ENCODE assay signal across 8 mouse cellular contexts in genomic region chr9:98690839-98691516, GRCm38 (mm10).
DNase-seq lines count a peak whose midpoint lies in the region; ATAC-seq and TF ChIP-seq lines count a peak whose summit lies in the region.

No protein-coding gene starts in this region.

- H3K9ac ChIP-seq in lung, postnatal 0 days (replicated peaks; ENCODE audit: low read depth) = no peak overlapping the region

- DNase-seq in lung, postnatal 0 days (ENCODE audit: low spot score) = peak; percentile 48
- DNase-seq in lung, adult 18-20 months = no peak
- DNase-seq in heart, adult 9 months (ENCODE audit: low spot score in 2 of 2) = peak; percentile 77 to 81
- DNase-seq in kidney, postnatal 36 days = peak; percentile 65 to 77
- peak; percentile 71 for DNase-seq in mesoderm, embryonic 11.5 days (ENCODE audit: low read depth, low spot score)
- DNase-seq in cerebellum, adult 11 months = no peak
- no peak for DNase-seq in thymus, postnatal 10 days (ENCODE audit: low spot score in 2 of 2)

- no peak for TF ChIP-seq EP300 in lung, postnatal 0 days (IDR thresholded peaks at IDR 0.05)

- no peak for TF ChIP-seq CTCF in lung, postnatal 0 days (IDR thresholded peaks at IDR 0.05)

- no peaks in the 10 kb centered on the region for H3K27me3 ChIP-seq in lung, postnatal 0 days (replicated peaks; ENCODE audit: insufficient read depth, low read length)

- no peak overlapping the region for H3K4me3 ChIP-seq in lung, postnatal 0 days (ENCODE audit: low read depth, low read length)
- peak overlapping the region; percentile 22 for H3K4me3 ChIP-seq in brown adipose tissue, adult 24 weeks (ENCODE audit: insufficient read depth, low read depth, low read length)

- no peak; the same call in 1 of the 2 replicates for ATAC-seq in lung, postnatal 0 days

- H3K9me3 ChIP-seq in lung, postnatal 0 days (ENCODE audit: low read length) = no peaks in the 10 kb centered on the region

- no peaks in the 10 kb centered on the region for H3K36me3 ChIP-seq in lung, postnatal 0 days (ENCODE audit: insufficient read depth, low read length)

- no peaks in the 10 kb centered on the region for H3K4me1 ChIP-seq in lung, postnatal 0 days (ENCODE audit: insufficient read depth, low read depth, low read length)
- no peaks in the 10 kb centered on the region; the same call in 1 of the 2 replicates for H3K4me1 ChIP-seq in brown adipose tissue, adult 24 weeks (ENCODE audit: control insufficient read depth, insufficient read depth, insufficient read length, low read length)

- WGBS in lung, postnatal 0 days = 78% methylated on average over 14 of the region's 14 CpGs

- H3K27ac ChIP-seq in lung, postnatal 0 days (ENCODE audit: low read length) = no peak overlapping the region
- H3K27ac ChIP-seq in brown adipose tissue, adult 24 weeks (replicated peaks; ENCODE audit: low read depth, low read length) = no peak overlapping the region

- H3K4me2 ChIP-seq in lung, postnatal 0 days (replicated peaks; ENCODE audit: low read depth, low read length) = no peak overlapping the region

Comparison
In these comparisons a context has a peak if more than half of its experiments do, and no peak if none do; other contexts are left out.
1. DNase-seq: peak in lung, postnatal 0 days (single experiment), heart, adult 9 months (2 of 2), kidney, postnatal 36 days (2 of 2) and mesoderm, embryonic 11.5 days (single experiment); none in lung, adult 18-20 months (0 of 2), cerebellum, adult 11 months (single experiment) and thymus, postnatal 10 days (0 of 2).